Mouse (Mus musculus) embryonic stem cell, embryonic (primary cell): ENCODE results near the gene Olfr702.

Experiments
- CTCF ChIA-PET, 4 experiments: fragments of 300-600 bp in 2 of 4; fragments of 350-600 bp in 2 of 4; sonication (Branson Sonifier 250); formaldehyde crosslinking; loops; one replicate each; lab custom pipeline; 2022; ENCODE audit warnings: inconsistent platforms in 2 of 4; lab: Charles Lee
- POLR2A ChIA-PET, 4 experiments: fragments of 300-600 bp in 2 of 4; fragments of 350-600 bp in 2 of 4; sonication (Branson Sonifier 250); formaldehyde crosslinking; loops; one replicate each; lab custom pipeline; 2022; ENCODE audit warnings: antibody characterized with exemption in 4 of 4, inconsistent platforms in 1 of 4; lab: Charles Lee

Olfr702 gene

GRCm38 (mm10) chr7:106833793-106834192, at the start of gene Olfr702:
Gene Olfr702, minus strand, starts transcription at chr7:106833893.
- POLR2A ChIA-PET, result no interaction called here
- CTCF ChIA-PET, result no interaction called here

DNA sequence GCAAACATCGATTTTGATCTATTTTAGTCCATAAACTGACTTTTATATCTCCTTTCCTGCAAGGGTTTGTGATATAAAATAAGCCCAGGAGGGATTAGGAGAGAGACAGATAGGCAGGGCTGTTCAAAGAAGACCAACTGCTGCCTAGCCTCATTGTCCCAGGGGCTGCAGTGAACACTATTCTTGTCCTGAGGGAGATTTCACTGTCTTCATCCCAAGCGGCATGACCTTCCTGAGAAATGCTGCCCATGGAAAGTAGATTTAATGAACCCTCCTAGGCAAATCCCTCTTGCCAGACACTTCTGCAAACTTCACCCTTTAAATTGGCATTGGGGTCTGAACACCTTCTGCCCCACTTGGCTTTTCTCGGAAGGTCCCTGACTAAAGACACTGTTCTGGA, 43.1 kb upstream of the Olfr702 start, which contains the start of gene Olfr705:
Gene Olfr705 (minus strand): TSS at position 101 of the 400 bp plus-strand sequence.
- CTCF ChIA-PET, result no interaction called here
- POLR2A ChIA-PET, result no interaction called here

- ChIA-PET CTCF (no interaction called here), POLR2A (no interaction called here)
These were observed 29.2 kb upstream of the Olfr702 start, which contains the start of gene Olfr704 for GRCm38 (mm10) chr7:106862885-106863284. Gene Olfr704, plus strand, starts transcription at chr7:106863185.

- ChIA-PET CTCF (no interaction called here), POLR2A (no interaction called here)
These were observed 9.4 kb upstream of the Olfr702 start, which contains the start of gene Olfr703 for GRCm38 (mm10) chr7:106843060-106843459. Gene Olfr703, plus strand, starts transcription at chr7:106843360.

- ChIA-PET POLR2A (no interaction called here), CTCF (no interaction called here)
These were observed 15.3 kb downstream of the Olfr702 start for GRCm38 (mm10) chr7:106818414-106818813.

- POLR2A ChIA-PET, result no interaction called here
- CTCF ChIA-PET, result no interaction called here
These were observed 17.9 kb downstream of the Olfr702 start for GRCm38 (mm10) chr7:106815775-106816174.

DNA sequence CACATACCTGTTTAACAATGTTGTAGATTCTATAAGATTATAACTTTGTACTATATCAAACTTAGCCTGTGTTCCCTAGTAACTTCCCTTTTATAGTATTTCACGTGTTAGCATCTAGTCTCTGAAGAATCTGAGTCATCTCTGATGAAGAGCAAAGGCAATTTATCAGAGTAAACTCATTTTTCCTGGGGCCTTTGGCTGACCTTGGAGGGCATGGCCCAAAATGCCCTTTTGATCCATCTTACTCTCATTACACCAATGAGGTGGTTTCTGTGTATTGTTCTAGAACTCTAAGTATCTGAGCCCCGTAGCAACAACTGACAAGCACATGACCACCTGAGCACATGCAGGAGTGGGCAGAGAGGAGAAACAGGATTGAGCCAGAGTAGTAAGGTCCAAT, 19.9 kb downstream of the Olfr702 start, which contains the start of gene Olfr701:
Gene Olfr701 (plus strand): TSS at position 301 of the 400 bp plus-strand sequence.
- CTCF ChIA-PET, result no interaction called here
- POLR2A ChIA-PET, result no interaction called here

- ChIA-PET CTCF (no interaction called here), POLR2A (no interaction called here)
These were observed 25.0 kb downstream of the Olfr702 start, which contains the start of gene Olfr700 for GRCm38 (mm10) chr7:106808734-106809133. Gene Olfr700, minus strand, starts transcription at chr7:106808834.

- ChIA-PET POLR2A (no interaction called here), CTCF (no interaction called here)
These were observed 40.6 kb downstream of the Olfr702 start, which contains the start of gene Olfr699 for GRCm38 (mm10) chr7:106793098-106793497. Gene Olfr699, minus strand, starts transcription at chr7:106793198.

- CTCF ChIA-PET, result no interaction called here
- POLR2A ChIA-PET, result no interaction called here
These were observed 45.4 kb downstream of the Olfr702 start for GRCm38 (mm10) chr7:106788330-106788729.
